Mouse (Mus musculus) CH12.LX (cell line): ENCODE data around the gene Olfr680-ps1. TPM values are rescaled to one million over a fixed set of nuclear protein-coding genes. Genes with fewer than 3 reads are reported as not detected.

ENCODE experiments used
- DNase-seq: peaks from one replicate; pipeline ENCODE4 v3.0.0-alpha.2; 2013; ENCODE audit errors: extremely low read depth
- H3K27ac ChIP-seq: 2 replicates; pipeline ENCODE4 v1.5.1; 2012; ENCODE audit warnings: low read depth, mild to moderate bottlenecking, control low read depth, moderate library complexity; ENCODE audit not compliant: insufficient read depth
- H3K27me3 ChIP-seq: replicated peaks from 2 replicates; pipeline ENCODE3; 2012; ENCODE audit warnings: inconsistent platforms
- H3K36me3 ChIP-seq, 2 experiments: replicated peaks in 1 of 2; 2 replicates each; pipeline versions ENCODE3 to v1.6.1; 2012; ENCODE audit warnings: inconsistent platforms in 1 of 2, low read length in 1 of 2, mild to moderate bottlenecking in 1 of 2, mixed read lengths in 1 of 2, moderate library complexity in 1 of 2; ENCODE audit not compliant: control insufficient read depth in 1 of 2, insufficient read depth in 1 of 2
- H3K4me1 ChIP-seq, 2 experiments: 2 replicates each; pipeline ENCODE4 v1.6.1; 2012; ENCODE audit warnings: inconsistent platforms in 1 of 2, moderate library complexity in 1 of 2; ENCODE audit not compliant: insufficient read depth in 2 of 2, control insufficient read depth in 1 of 2
- H3K4me2 ChIP-seq: 2 replicates; pipeline ENCODE4 v1.6.1; 2012; ENCODE audit warnings: low read depth, mild to moderate bottlenecking, control low read depth; ENCODE audit not compliant: poor library complexity, insufficient read depth, severe bottlenecking
- H3K4me3 ChIP-seq, 3 experiments: fragments of 150-350 bp in 1 of 3; sonication (generic) in 1 of 3; replicated peaks in 1 of 3; 2 replicates each; pipeline versions ENCODE3 to v1.5.1; 2011 to 2012; ENCODE audit warnings: low read depth in 2 of 3, low read length in 2 of 3, mild to moderate bottlenecking in 2 of 3, moderate library complexity in 2 of 3, control low read depth in 1 of 3, improper control_type of control experiment in 1 of 3, inconsistent platforms in 1 of 3, mixed read lengths in 1 of 3; ENCODE audit not compliant: poor library complexity in 1 of 3
- H3K79me2 ChIP-seq: replicated peaks from 2 replicates; pipeline ENCODE4 v1.6.1; 2012; ENCODE audit warnings: mild to moderate bottlenecking, moderate library complexity; ENCODE audit not compliant: control insufficient read depth, poor library complexity, insufficient read depth, severe bottlenecking; ENCODE audit errors: extremely low read depth
- H3K9ac ChIP-seq: 2 replicates; pipeline ENCODE4 v1.6.1; 2012; ENCODE audit warnings: low read depth, mild to moderate bottlenecking, control low read depth, moderate library complexity; ENCODE audit not compliant: insufficient read depth
- H3K9me3 ChIP-seq: replicated peaks from 2 replicates; pipeline ENCODE3; 2012; ENCODE audit warnings: low read length, inconsistent platforms, mixed read lengths
- CHD2 ChIP-seq: IDR thresholded peaks from 2 replicates; pipeline ENCODE4 v1.6.1; 2011; ENCODE audit warnings: low read length, improper control_type of control experiment
- CTCF ChIP-seq, 2 experiments: IDR thresholded peaks in 1 of 2; conservative IDR thresholded peaks in 1 of 2; 2 replicates each; pipeline ENCODE4 v1.5.1; 2011 to 2012; ENCODE audit warnings: low read depth in 2 of 2, low read length in 2 of 2, improper control_type of control experiment in 1 of 2, inconsistent platforms in 1 of 2, mild to moderate bottlenecking in 1 of 2, moderate library complexity in 1 of 2
- E2F4 ChIP-seq: IDR thresholded peaks from 2 replicates; pipeline ENCODE4 v1.6.1; 2011; ENCODE audit warnings: low read depth, low read length, improper control_type of control experiment; ENCODE audit not compliant: insufficient replicate concordance
- EP300 ChIP-seq: IDR thresholded peaks from 2 replicates; pipeline ENCODE4 v1.6.1; 2011; ENCODE audit warnings: low read length, improper control_type of control experiment
- ETS1 ChIP-seq: conservative IDR thresholded peaks from 2 replicates; pipeline ENCODE4 v1.6.1; 2012; ENCODE audit warnings: low read depth, mild to moderate bottlenecking, inconsistent platforms, low read length, improper control_type of control experiment, moderate library complexity
- GABPA ChIP-seq: IDR thresholded peaks from 2 replicates; pipeline ENCODE4 v1.6.1; 2012; ENCODE audit warnings: low read depth, low read length, improper control_type of control experiment, inconsistent platforms; ENCODE audit not compliant: insufficient replicate concordance
- HCFC1 ChIP-seq: IDR thresholded peaks from 2 replicates; pipeline ENCODE4 v1.6.1; 2012; ENCODE audit warnings: low read depth, mild to moderate bottlenecking, inconsistent platforms, low read length, improper control_type of control experiment
- JUN ChIP-seq: IDR thresholded peaks from 2 replicates; pipeline ENCODE4 v1.6.1; 2011; ENCODE audit warnings: low read depth, mild to moderate bottlenecking, low read length, improper control_type of control experiment, moderate library complexity; ENCODE audit not compliant: insufficient read depth
- MAX ChIP-seq: IDR thresholded peaks from 2 replicates; pipeline ENCODE4 v1.6.1; 2011; ENCODE audit warnings: low read length, improper control_type of control experiment
- MAZ ChIP-seq: IDR thresholded peaks from 2 replicates; pipeline ENCODE4 v1.6.1; 2012; ENCODE audit warnings: low read depth, mild to moderate bottlenecking, inconsistent platforms, low read length, improper control_type of control experiment, moderate library complexity
- MEF2A ChIP-seq: IDR thresholded peaks from 2 replicates; pipeline ENCODE4 v1.6.1; 2014; ENCODE audit warnings: low read depth, mild to moderate bottlenecking, inconsistent platforms, low read length, improper control_type of control experiment, borderline replicate concordance
- NELFE ChIP-seq: IDR thresholded peaks from 2 replicates; pipeline ENCODE4 v1.6.1; 2011; ENCODE audit warnings: low read depth, low read length, improper control_type of control experiment
- NRF1 ChIP-seq: IDR thresholded peaks from 2 replicates; pipeline ENCODE4 v1.6.1; 2014; ENCODE audit warnings: low read depth, mild to moderate bottlenecking, inconsistent platforms, low read length, improper control_type of control experiment, moderate library complexity
- PAX5 ChIP-seq: IDR thresholded peaks from 2 replicates; pipeline ENCODE4 v1.6.1; 2012; ENCODE audit warnings: low read length, inconsistent platforms, mixed read lengths
- POLR2A ChIP-seq: IDR thresholded peaks from 2 replicates; pipeline ENCODE4 v1.6.1; 2011; ENCODE audit warnings: low read depth, mild to moderate bottlenecking, improper control_type of control experiment, low read length
- POLR2AphosphoS2 ChIP-seq: IDR thresholded peaks from 2 replicates; pipeline ENCODE4 v1.6.1; 2011; ENCODE audit warnings: low read depth, low read length, improper control_type of control experiment
- RAD21 ChIP-seq: IDR thresholded peaks from 2 replicates; pipeline ENCODE4 v1.6.1; 2011; ENCODE audit warnings: low read depth, mild to moderate bottlenecking, low read length, improper control_type of control experiment, moderate library complexity
- RCOR1 ChIP-seq: conservative IDR thresholded peaks from 2 replicates; pipeline ENCODE4 v1.6.1; 2012; ENCODE audit warnings: low read depth, mild to moderate bottlenecking, inconsistent platforms, low read length, improper control_type of control experiment
- TBP ChIP-seq: conservative IDR thresholded peaks from 2 replicates; pipeline ENCODE4 v1.6.1; 2011; ENCODE audit warnings: low read depth, low read length, improper control_type of control experiment
- TCF12 ChIP-seq: IDR thresholded peaks from 2 replicates; pipeline ENCODE4 v1.6.1; 2014; ENCODE audit warnings: low read depth, mild to moderate bottlenecking, inconsistent platforms, low read length, improper control_type of control experiment
- USF1 ChIP-seq: IDR thresholded peaks from 2 replicates; pipeline ENCODE4 v1.6.1; 2014; ENCODE audit warnings: low read depth, mild to moderate bottlenecking, inconsistent platforms, low read length, improper control_type of control experiment
- USF2 ChIP-seq: conservative IDR thresholded peaks from 2 replicates; pipeline ENCODE4 v1.6.1; 2011; ENCODE audit warnings: low read depth, low read length, improper control_type of control experiment
- dilution Hi-C: fragments of 300-500 bp; cut with MboI; formaldehyde crosslinking; loops from 2 replicates; pipeline ENCODE4 v1.14.3; 2020; ENCODE audit warnings: low sequenced_read_pairs; ENCODE audit not compliant: extremely low pct_unique_long_range_greater_than_20kb, extremely low pct_ligation_motif_present
- in situ Hi-C: fragments of 300-500 bp; cut with MboI; formaldehyde crosslinking; loops from 3 replicates; pipeline ENCODE4 v1.14.3; 2019; ENCODE audit warnings: low sequenced_read_pairs, low pct_ligation_motif_present, low pct_unique_long_range_greater_than_20kb, mixed read lengths
- polyA plus RNA-seq: library from polyadenylated mRNA; unstranded; fragments of >175 nt; gene quantifications from 2 replicates; pipeline ENCODE4 v1.2.1, GENCODE M21; 2012; ENCODE audit warnings: low read depth; ENCODE audit not compliant: insufficient read length
- total RNA-seq, 2 experiments: library from RNA; depleted of rRNA; stranded (reverse); fragments of 300-350 nt in 1 of 2; fragments of >200 nt in 1 of 2; gene quantifications; 2 replicates each; pipeline ENCODE4 v1.2.3; 2012 to 2014

The Olfr680-ps1 gene
- total and polyA plus RNA-seq, 3 experiments = not detected

GRCm38 (mm10) chr7:105080905-105081304 is 11.7 kb downstream of the Olfr680-ps1 start, which contains the start of gene Olfr679:
Gene Olfr679, plus strand, starts transcription at chr7:105081205.
- Histone ChIP-seq H3K9ac (no peak within 1 kb of the TSS), H3K36me3 (no peaks in the 10 kb centered on the region), H3K4me2 (no peak within 1 kb of the TSS), H3K79me2 (no peaks in the 10 kb centered on the region), H3K27me3 (no peaks in the 10 kb centered on the region), H3K9me3 (no peaks in the 10 kb centered on the region), H3K4me1 (no peaks in the 10 kb centered on the region), H3K27ac (no peak within 1 kb of the TSS), H3K4me3 (no peak within 1 kb of the TSS)
- dilution Hi-C loops (no loop called here), in situ Hi-C loops (no loop called here)
- TF ChIP-seq ETS1 = no peak
- TF ChIP-seq MAX = no peak
- TF ChIP-seq POLR2A = no peak
- TF ChIP-seq MAZ = no peak
- TF ChIP-seq POLR2AphosphoS2 = no peak
- no peak for TF ChIP-seq JUN
- no peak for TF ChIP-seq TBP
- no peak for TF ChIP-seq NRF1
- no peak for TF ChIP-seq USF1
- no peak for TF ChIP-seq PAX5
- TF ChIP-seq E2F4 = no peak
- no peak for TF ChIP-seq RCOR1
- TF ChIP-seq RAD21 = no peak
- no peak for TF ChIP-seq EP300
- TF ChIP-seq HCFC1 = no peak
- no peak for TF ChIP-seq TCF12
- TF ChIP-seq GABPA = no peak
- no peak for DNase-seq

GRCm38 (mm10) chr7:105064175-105064574 is 28.4 kb downstream of the Olfr680-ps1 start, which contains the start of gene Olfr678:
Gene Olfr678, plus strand, starts transcription at chr7:105064475.
- TF ChIP-seq CTCF (conservative IDR thresholded peaks at IDR 0.05 in 1 of 2, IDR thresholded peaks at IDR 0.05 in 1 of 2; ENCODE audit: low read depth in 2 of 2, low read length in 2 of 2) (no peak), GABPA (no peak), USF2 (no peak), E2F4 (no peak), TCF12 (no peak), NELFE (no peak), MEF2A (no peak), CHD2 (no peak)
- Histone ChIP-seq H3K36me3 (no peaks in the 10 kb centered on the region), H3K4me2 (no peak within 1 kb of the TSS), H3K4me1 (peaks cover 0 to 3% of the 10 kb centered on the region in 2 experiments; a peak in 1 of 4 replicates), H3K27ac (no peak within 1 kb of the TSS), H3K9ac (no peak within 1 kb of the TSS), H3K79me2 (no peaks in the 10 kb centered on the region), H3K27me3 (no peaks in the 10 kb centered on the region), H3K9me3 (no peaks in the 10 kb centered on the region), H3K4me3 (no peak within 1 kb of the TSS)
- no peak for DNase-seq
- in situ Hi-C loops (no loop called here), dilution Hi-C loops (no loop called here)
